Mouse (Mus musculus) MEL-GATA-1-ER (cell line): Measurements from ENCODE around the gene Inpp5b.

ENCODE experiments used
- DNase-seq: peaks from one replicate; pipeline ENCODE4 v3.0.0-alpha.2; 2012; ENCODE audit warnings: low read depth; ENCODE audit errors: extremely low read depth

The Inpp5b gene

DNA sequence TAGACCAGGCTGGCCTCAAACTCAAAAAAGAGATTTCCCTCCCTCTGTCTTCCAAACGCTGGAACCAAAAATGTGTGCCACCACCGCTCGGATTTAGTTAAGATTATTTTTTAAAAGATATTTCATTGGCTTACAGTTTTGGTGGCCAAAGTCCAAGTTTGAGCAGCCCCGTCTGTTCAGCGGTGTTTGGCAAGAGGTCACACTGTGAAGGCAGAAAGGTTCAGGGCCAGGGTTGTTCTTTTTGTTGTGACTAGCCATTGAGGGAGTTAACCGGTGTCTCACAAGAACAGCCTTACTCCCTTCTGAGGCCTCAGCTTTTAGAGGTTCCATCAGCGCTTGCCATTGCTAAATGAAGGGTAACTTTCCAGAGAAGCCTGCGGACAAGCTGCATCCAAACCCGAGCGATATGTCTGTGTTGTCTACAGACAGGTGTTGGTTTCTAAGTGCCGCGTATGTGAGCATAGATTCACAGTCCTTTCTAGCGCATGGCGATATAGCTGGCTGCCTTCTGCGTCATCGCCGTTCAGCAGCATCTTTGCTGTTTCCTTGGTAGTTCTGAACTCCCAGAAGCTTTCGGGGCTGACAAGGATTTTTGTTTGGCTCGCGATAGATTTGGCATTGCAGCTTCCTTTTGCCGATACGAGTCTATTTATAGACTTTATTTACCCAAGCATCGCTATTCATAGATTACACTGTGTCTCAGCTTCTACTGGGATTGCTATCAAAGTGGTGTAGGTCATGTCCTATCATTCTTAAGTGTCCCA lies 24.3 kb downstream of the Inpp5b start:
- no peak for DNase-seq

DNA sequence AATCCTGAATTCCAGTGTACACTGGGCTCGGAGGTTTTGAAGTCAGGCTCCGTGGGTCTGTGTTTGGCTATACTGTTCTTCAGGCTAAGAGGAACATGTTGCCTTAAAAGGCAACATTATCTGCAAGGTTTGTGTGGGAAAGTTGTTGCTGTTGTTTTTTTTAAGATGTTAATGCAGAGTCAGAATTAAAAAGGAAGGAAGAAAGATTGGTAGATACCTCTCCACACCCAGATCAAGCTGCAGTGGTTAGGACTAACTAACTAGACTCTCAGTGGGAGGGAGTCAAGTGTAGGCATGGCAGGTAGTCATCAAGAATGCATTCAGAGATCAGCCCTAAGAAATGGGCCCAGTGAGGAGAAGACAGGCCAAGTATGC lies 24.9 kb downstream of the Inpp5b start:
- DNase-seq = peak; percentile 61

DNA sequence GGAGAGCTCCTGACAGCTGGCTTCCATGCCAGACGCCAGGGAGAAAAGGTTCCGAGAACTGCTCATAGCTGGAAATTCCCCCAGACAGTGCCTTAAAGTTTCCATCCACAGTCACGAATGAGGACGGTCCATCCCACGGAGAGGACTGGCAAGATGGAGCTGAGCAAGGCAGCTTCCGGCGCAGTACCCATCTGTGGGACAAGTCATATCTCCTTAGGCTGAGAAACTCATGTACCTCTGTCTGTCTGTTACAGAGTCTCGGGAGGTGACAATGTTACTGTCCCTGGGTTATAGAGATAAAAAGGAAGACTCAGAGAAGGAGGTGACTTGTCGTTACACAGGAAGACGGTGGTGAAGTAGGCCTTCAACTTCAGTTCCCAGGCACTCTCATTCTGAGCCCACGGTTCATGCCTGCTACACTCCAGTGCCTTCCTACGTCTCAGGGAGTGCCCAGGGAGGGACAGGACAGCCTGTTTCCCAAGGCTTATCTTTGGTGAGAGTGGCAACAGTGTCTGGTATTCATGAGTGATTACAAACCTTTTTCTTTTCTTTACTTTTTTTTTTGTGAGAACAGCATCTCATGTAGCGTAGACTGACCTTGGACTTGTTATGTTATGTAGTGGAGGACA lies 27.4 kb downstream of the Inpp5b start:
- peak; percentile 74 for DNase-seq

DNA sequence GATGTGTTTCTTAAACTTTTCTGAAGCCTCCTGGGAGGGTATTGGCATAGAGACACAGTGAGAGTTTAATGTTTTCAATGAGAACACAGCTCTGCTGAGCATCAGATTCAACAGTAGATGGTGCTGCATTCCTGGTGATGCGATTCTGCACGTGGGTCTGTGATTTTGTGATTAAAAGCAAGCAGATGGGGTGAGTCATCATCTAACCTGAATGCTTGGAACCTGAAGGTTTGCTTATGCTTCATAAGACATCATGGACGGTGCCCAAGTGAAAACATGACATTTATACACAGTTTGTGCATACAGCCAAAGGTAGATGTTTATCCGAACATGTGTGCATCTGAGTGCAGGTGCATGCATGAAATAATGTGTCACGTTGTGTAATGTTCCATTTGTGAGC lies 29.0 kb downstream of the Inpp5b start:
- DNase-seq = no peak

DNA sequence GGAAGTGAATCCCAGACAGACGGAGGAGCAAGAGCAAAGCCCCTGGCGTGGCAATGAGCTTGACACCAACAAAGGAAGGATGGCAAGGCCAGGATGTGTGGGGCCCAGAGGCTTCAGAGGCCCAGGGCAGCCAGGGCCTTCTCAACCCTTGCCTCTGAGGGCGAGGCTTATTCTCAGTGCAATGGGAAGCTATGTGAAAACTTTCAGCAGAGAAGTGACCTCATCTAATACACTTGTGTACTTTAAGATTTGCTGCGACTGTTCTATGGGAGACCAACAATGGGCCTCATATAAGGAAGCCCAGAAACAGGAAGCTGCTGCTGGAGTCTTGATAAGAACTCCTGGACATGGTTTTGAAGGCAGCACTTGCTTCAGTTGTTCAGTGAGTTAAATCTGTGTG lies 30.5 kb downstream of the Inpp5b start:
- DNase-seq = peak; percentile 94

DNA sequence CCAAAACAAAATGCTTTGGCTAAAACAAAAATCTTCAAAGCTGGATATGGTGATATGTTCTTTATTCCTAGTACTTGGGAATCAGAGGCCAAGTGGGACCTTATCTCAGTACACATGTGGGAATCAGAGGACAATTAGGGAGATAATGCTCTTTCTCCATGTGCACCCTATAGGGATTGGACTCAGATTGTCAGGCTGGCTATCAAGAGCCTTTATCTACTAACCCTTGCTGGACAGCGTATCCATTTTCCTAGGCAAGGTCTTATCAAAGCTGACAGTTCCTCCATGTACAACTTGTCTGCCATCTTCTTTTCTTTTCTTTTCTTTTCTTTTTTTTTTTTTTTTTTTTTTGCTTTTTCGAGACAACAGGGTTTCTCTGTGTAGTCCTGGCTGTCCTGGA lies 31.8 kb downstream of the Inpp5b start:
- peak; percentile 10 for DNase-seq

DNA sequence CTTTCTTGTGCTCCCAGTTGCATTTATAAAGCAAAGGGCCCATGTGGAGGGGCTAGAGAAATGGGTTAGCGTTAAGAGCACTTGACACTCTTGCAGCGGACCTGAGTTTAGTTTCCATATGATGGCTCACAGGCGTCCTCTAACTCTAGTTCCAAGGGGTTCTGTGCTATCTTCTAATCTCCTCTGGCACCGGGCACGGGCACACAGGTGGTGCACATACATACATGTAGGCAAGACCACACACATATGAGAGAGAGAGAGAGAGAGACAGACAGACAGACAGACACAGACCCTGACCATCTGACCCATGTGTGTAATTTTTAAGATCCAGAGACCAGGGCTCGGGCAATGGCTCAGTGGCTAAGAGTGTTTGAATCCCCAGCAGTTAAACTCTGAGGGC lies 32.3 kb downstream of the Inpp5b start:
- DNase-seq = no peak

DNA sequence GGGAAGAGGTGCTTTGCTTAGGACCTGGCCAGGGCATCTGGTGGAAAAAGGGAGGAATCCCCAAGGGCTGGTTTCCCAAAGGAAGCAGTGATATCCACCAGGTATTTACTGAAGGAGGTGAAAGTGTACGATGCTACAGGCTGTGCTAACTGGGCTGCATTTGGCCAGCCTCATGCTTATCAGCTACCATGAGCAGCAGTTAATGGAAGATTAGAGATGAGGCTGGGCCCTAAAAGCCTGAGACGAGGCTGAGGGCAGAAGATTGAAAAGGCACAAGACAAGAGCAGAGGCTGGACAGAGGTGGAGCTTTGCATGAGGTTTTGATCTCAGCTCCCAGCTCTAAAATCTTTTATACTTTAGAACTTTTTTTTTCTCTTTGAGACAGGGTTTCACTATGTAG lies 32.8 kb downstream of the Inpp5b start:
- DNase-seq = peak; percentile 63

DNA sequence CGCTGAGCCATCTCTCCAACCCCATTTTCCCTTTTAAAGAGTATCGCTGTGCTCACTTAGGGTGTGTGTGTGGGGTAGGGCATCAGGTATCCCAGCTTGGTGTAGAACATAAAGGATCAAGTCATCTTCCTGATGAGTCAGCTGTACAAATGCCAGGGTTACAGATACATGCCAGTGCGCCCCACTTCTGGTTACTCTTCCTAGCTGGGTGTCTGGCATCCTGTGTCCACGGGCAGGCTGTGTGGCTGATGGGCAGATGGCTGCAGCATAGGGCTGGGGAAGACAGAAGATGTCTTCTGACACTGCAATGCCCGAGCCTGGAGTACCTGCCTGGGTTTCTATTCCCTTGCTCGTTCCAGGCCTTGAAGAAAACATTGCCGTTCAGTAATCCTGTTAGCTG lies 39.7 kb downstream of the Inpp5b start:
- DNase-seq = no peak

DNA sequence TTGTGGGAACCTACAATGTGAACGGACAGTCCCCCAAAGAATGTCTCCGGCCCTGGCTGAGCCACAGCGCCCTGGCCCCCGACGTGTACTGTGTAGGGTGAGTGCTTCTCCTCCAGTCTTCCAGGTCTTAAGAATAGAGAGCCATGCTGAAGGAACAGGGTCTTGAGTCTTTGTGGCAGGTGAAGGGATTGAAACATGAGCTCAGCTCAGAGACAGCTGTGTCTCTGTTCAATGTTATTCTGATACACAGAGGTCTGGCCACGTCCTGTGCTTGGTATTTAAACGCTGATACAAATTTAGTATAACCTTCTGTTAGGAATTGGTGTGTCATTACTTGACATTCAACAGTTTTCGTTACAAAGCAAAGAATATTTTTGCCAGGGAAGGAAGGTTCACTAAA lies 40.7 kb downstream of the Inpp5b start:
- DNase-seq = no peak

DNA sequence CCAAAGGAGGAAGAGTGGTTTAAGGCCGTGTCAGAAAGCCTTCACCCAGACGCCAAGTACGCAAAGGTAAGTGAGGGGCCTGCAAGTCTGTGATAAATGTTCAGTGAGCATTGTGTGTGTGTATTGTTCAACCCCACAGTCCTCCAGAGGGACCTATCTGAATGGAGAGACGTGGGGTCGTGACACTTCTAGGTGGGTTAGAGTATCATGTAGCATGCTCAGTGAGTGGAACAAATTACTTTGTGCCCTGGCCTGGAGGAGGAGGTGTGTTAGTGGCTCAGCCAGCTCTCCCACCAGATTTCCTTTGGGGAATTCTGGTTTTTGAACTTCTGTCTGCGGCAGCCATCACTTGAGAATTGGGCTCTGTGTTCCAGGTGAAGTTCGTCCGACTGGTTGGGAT lies 42.3 kb downstream of the Inpp5b start:
- DNase-seq = no peak

DNA sequence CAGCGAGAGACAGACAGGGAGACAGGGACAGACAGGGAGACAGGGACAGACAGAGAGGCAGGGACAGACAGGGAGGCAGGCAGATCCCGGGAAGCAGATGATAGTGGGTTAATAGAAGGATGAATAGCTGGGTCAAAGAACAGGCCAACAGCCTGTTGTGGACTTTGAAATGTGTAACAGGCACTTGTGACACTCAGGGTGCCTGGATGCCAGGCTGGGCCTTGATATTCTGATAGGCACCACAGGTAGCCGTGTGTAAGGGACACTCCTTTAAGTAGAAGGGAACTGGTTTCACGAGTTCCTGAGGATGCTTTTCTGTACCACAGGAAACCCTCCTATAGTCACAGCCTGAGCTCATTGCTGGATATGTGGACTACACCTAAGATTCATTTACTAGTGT lies 48.4 kb downstream of the Inpp5b start:
- DNase-seq = no peak

DNA sequence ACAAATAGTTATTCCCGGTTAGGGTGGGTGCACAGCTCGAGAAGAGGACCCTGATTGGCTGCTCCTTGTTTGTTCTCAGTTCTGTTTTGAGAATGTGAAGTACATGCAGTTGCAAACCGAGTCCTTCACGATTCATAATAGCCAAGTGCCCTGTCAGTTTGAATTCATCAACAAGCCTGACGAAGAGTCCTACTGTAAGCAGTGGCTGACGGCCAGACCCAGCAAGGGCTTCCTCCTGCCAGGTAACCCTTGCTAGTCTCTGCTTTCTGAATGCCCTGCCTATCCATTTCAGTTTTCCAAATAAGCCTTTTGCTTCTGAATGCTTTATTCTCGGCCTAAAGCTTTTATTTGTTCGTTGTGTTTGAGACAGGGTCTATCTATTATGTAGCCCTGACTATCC lies 50.5 kb downstream of the Inpp5b start:
- no peak for DNase-seq

DNA sequence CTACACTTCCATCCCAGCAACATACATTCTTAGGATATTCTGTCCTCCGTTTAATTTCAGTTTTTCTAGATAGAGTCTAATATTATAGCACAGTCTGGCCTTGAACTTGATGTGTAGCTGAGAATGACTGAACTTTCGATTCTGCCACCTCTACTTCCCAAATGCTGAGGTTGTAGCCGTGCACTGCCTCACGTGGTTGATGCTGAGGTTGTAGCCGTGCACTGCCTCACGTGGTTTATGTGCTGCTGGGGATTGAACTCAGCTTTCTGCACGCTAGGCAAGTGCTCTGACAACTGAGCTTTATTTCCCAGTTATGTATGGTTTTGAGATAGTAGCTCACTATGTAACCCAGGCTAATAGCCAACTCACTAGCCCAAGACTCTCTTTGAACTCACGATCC lies 54.5 kb downstream of the Inpp5b start:
- DNase-seq = no peak

DNA sequence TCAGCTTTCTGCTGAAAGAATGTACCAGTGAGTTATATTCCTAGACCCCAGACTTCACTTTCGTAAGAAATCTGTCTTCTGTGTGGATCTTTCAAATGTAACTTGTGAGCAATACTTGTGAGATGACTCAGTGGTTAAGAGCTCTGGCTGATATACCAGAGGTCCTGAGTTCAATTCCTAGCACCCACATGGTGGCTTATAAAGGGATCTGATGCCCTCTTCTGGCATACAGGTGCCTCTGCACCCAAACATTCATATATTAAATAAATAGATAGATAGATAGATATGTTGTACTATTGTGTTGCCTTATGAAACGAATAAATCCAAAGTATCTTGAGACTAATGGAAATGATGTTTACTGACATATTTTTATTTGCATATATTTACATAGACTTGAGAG lies 55.3 kb downstream of the Inpp5b start:
- no peak for DNase-seq

DNA sequence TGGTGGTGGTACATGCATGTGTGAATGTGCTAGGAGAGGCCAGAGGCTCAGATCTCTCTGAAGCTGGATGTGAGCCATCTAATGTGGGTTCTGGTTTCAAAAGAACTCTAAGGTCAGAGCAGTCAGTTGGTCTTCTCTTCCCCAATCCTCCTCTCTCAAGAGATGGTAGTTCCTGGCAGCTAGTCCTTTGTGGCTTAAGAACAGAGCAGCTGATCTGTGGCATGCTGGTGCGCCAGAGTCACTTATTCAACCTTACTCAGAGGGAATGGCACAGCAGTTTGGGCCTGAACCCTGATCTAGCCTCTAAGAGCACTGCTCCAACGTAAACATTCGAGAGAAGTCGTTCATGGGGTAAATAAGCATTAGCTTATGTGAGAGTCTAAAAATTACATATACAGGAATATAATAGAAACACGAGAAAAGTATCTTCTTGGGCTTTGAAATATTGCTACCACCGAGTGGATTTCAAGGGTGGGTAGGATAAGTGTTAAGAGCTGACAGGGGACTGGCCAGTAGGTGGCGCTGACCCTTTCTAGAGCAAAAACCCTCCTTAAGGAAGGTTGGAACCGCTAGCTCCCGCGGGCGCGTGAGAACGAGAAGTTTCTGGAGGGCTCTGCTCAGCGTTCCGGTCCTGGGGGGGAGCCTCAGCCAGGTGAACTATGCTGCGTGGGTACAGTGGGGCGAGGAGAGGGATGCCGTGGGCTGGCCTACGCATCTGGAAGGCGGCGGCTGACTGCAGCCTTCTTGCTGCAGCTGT lies 60.1 kb downstream of the Inpp5b start, which contains the start of gene Mtf1:
Mtf1 (plus strand) TSS at position 553 of the 757 bp plus-strand sequence.
- DNase-seq = peak; percentile 77

DNA sequence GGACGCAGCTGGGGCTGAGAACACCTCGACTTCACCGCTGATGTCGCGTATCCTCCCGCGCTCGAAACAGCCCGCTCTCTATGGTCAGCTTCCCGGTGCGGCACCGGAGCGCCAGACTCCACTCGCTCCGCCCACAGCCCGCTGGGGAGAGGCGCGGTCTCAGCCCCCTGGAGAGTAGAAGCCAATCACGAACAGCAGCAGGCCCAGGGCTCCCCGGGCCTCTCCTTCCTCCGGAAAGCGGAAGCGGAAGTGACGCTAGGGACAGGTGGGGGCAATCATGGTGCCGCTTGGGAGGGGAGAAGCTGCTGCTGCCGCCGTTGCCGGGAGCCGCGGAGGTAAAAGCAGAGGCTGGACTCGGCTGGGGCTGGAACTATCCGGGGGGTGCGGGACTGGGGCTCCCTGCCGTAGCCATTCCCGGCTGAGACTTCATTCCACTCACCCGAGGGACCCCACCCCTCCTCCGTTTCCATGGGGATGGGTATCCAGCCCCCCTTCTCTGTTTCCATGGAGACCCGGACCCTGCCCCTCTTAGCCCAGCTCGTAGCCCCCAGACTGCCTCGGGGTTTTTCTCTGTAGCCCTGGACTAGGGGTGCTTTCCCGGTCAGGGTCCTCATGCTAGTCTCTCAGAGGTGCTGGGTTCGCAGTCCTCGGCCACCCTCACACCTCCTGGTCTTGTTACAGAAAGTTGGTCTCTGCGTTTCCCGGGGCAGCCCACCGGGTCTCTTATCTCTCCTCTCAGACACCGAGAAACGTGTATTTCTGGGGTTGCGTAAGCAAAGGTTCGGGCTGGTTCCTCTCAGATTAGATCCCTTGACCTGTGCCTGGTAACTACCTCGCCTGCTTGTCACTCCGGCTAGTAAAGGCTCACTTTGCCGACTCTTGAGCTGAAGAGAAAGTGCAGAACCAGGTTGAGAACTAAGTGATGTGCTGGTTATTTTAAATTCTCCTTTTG lies 60.9 kb downstream of the Inpp5b start:
- DNase-seq = peak; percentile 93

DNA sequence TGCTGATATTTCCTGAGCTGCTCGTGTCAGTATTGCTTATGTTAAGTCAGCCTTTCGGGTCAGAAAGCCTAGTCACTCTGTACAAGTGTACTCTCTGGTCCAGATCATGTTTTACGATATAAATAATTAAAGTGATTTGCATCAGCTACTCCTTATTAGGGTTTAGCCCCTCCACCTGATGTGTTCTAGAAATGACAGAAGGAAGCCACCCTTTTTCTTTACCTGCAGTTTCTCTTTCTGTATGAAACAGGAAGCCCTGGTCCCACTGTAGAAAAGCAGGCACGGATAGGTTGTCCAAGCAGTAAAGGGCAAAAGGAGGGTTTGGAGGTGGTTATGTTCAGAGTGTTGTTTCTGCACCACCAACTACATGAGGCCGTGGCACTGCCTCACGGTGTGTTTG lies 61.8 kb downstream of the Inpp5b start:
- no peak for DNase-seq

DNA sequence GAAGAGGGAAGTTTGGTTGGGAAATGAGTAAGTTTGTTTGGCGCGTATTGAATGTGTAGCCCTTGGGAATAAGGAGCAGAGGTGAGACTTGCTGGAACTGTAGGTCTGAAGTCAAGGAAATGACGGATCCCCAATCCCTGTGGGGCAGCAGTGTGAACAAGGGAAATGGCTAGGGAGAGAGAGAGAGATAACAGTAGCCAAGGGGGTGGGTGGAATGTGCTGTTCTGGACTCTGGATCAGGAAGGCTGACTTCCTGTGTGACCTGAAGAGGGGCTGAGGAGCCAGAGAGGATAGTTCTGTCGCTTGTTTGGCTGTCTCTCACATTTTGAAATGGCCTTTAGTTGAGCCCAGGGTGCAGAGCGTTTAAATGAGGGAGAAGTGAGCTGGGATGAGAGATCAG lies 66.9 kb downstream of the Inpp5b start:
- no peak for DNase-seq

DNA sequence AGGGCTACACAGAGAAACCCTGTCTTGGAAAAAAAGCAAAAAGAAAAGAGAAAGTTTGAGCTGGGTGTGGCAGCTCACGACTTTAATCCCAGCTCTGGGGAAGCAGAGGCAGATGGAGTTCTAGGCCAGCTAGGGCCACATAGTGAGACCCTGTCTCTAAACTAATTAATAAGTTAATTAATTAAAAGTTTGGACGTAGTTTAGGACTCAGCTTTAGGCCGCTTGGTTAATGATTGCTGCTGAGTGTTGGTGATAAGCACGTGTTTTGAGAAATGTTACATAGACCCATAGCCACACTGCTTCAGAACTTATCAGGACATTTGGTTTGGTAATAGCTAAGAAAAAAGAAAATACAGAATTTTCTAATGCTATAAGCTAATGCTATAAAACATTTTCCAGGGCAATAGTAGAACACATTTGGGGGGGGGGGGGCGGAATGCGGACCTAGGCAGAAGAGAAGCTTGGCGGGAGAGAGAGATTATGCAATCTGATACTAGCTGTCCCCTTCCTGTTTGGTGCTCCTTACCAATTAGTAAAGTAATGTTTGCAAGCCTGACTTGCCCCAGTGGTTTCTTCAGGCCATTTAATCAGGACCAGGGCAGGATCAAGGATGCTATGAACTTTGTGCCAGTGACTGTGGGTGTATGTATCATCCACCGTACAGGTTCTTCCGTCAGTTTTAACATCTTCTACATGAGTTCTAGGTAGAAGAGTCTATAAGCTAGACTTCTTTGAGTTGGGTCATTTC lies 67.7 kb downstream of the Inpp5b start:
- DNase-seq = no peak

DNA sequence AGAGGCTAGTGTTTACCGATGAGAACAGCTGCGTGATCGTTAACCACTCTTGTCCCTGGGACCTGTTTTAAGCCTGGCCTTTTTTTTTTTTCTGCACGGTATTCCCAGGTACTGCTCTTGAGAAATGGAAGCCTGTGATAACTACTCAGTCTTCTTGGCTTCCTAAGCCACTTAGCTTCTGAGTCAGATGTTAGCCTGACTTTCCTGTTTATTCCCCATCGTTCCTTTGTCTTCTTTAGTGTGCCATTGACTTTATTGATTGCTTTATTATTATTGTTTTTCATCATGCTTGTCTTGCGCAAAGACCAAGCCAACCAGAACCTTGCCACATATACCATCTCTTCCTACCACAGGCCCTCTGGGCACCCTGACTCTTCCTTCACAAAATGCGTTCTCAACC lies 68.4 kb downstream of the Inpp5b start:
- DNase-seq = no peak
